ENCODE assay signal across 9 mouse cellular contexts in genomic region chr17:43241134-43241533, GRCm38 (mm10). TPM values are rescaled to one million over a fixed set of nuclear protein-coding genes. Genes with fewer than 3 reads are reported as not detected.
A peak's percentile ranks its signal among the peaks of the same experiment; 100 is the strongest.
DNase-seq lines count a peak whose midpoint lies in the region; ATAC-seq and TF ChIP-seq lines count a peak whose summit lies in the region.
"Had no signal": no experiment of that assay in that cellular context is flagged by ENCODE, and none has a peak within 500 bp of the region (broad histone marks: within the 10 kb centered on the region; RNA-seq: fewer than 3 reads in every experiment).

No protein-coding gene starts in this region.

- no peak overlapping the region for H3K4me2 ChIP-seq in heart, embryonic 11.5 days
- H3K4me2 ChIP-seq in heart, embryonic 15.5 days, result peak overlapping the region; percentile 2; the same call in 1 of the 2 replicates
- H3K4me2 ChIP-seq in kidney, postnatal 0 days (ENCODE audit: low read length), result no peak overlapping the region
- H3K4me2 ChIP-seq: midbrain, embryonic 12.5 days had no signal

- TF ChIP-seq CTCF in kidney, postnatal 0 days (IDR thresholded peaks at IDR 0.05; ENCODE audit: low read depth), result no peak

- no peak overlapping the region for H3K27ac ChIP-seq in heart, embryonic 11.5 days (ENCODE audit: low read depth, low read length)
- peak overlapping the region; percentile 61 for H3K27ac ChIP-seq in heart, embryonic 15.5 days
- no peak overlapping the region for H3K27ac ChIP-seq in kidney, postnatal 0 days
- H3K27ac ChIP-seq: midbrain, embryonic 12.5 days had no signal

- DNase-seq in heart, adult 18-20 months, result peak; percentile 84 to 92
- DNase-seq in adrenal gland, postnatal 25 days, result peak; percentile 81
- DNase-seq in kidney, postnatal 0 days (ENCODE audit: low spot score), result peak; percentile 74
- DNase-seq in lung, postnatal 36 days, result peak; percentile 68
- DNase-seq in testis, postnatal 14 days (ENCODE audit: low spot score), result peak; percentile 42
- no peak for DNase-seq in spleen, adult 12 weeks (ENCODE audit: low spot score)

- no peaks in the 10 kb centered on the region for H3K9me3 ChIP-seq in heart, embryonic 11.5 days (replicated peaks; ENCODE audit: control insufficient read depth, low read length)
- H3K9me3 ChIP-seq in heart, embryonic 15.5 days (replicated peaks), result no peaks in the 10 kb centered on the region
- H3K9me3 ChIP-seq in kidney, postnatal 0 days (replicated peaks; ENCODE audit: low read length), result no peaks in the 10 kb centered on the region
- H3K9me3 ChIP-seq: midbrain, embryonic 12.5 days had no signal

- no peaks in the 10 kb centered on the region for H3K27me3 ChIP-seq in heart, embryonic 11.5 days (ENCODE audit: control insufficient read depth, insufficient read depth, low read length)
- peaks cover 9% of the 10 kb centered on the region; the same call in 1 of the 2 replicates for H3K27me3 ChIP-seq in heart, embryonic 15.5 days
- H3K27me3 ChIP-seq in kidney, postnatal 0 days (ENCODE audit: insufficient read depth, low read length), result no peaks in the 10 kb centered on the region

- no peak overlapping the region for H3K4me3 ChIP-seq in heart, embryonic 11.5 days (ENCODE audit: low read depth, low read length)
- no peak overlapping the region for H3K4me3 ChIP-seq in heart, embryonic 15.5 days
- no peak overlapping the region for H3K4me3 ChIP-seq in kidney, postnatal 0 days (replicated peaks; ENCODE audit: low read depth, low read length)
- H3K4me3 ChIP-seq: midbrain, embryonic 12.5 days had no signal

- no peaks in the 10 kb centered on the region for H3K36me3 ChIP-seq in heart, embryonic 11.5 days (ENCODE audit: control insufficient read depth, insufficient read depth, low read length)
- no peaks in the 10 kb centered on the region for H3K36me3 ChIP-seq in heart, embryonic 15.5 days
- H3K36me3 ChIP-seq in kidney, postnatal 0 days (ENCODE audit: insufficient read depth, low read length), result no peaks in the 10 kb centered on the region
- H3K36me3 ChIP-seq: midbrain, embryonic 12.5 days had no signal

- H3K4me1 ChIP-seq in heart, embryonic 11.5 days (ENCODE audit: control insufficient read depth, insufficient read depth, low read length), result no peaks in the 10 kb centered on the region
- H3K4me1 ChIP-seq in heart, embryonic 15.5 days (replicated peaks), result peaks cover 16% of the 10 kb centered on the region
- no peaks in the 10 kb centered on the region for H3K4me1 ChIP-seq in kidney, postnatal 0 days (replicated peaks; ENCODE audit: insufficient read depth, low read length)
- H3K4me1 ChIP-seq: midbrain, embryonic 12.5 days had no signal

- H3K9ac ChIP-seq in heart, embryonic 11.5 days (ENCODE audit: low read depth, low read length), result no peak overlapping the region
- H3K9ac ChIP-seq in heart, embryonic 15.5 days, result no peak overlapping the region
- no peak overlapping the region for H3K9ac ChIP-seq in kidney, postnatal 0 days (ENCODE audit: low read depth, low read length)
- H3K9ac ChIP-seq: midbrain, embryonic 12.5 days had no signal

- ATAC-seq in heart, embryonic 11.5 days (replicated peaks; ENCODE audit: insufficient number of reproducible peaks, low FRiP score, low TSS enrichment), result no peak
- ATAC-seq in heart, embryonic 15.5 days (replicated peaks; ENCODE audit: insufficient number of reproducible peaks, insufficient read depth, low FRiP score, low read depth), result peak; percentile 78
- ATAC-seq in kidney, postnatal 0 days (replicated peaks; ENCODE audit: low FRiP score, low read depth), result peak; percentile 21; the same call in 1 of the 2 replicates

- 45% methylated on average over 10 of the region's 10 CpGs for WGBS in heart, embryonic 11.5 days (ENCODE audit: insufficient replicate concordance)
- 8% methylated on average over 10 of the region's 10 CpGs for WGBS in heart, embryonic 15.5 days
- WGBS in kidney, postnatal 0 days, result 32% methylated on average over 10 of the region's 10 CpGs

RNA-seq across cellular contexts. Expression of gene Adgrf1, which starts 29.0 kb away (rescaled TPM):
- not detected for total RNA-seq in heart, adult 18-20 months (2021)
- polyA plus RNA-seq in heart, embryonic 11.5 days (2014; fragmentation: Nextera tagmentation; extraction: Ambion mirVana), result not detected in 2 replicates
- not detected in 2 replicates for total RNA-seq in adrenal gland, postnatal 25 days (2021)
- not detected in 2 replicates for polyA plus RNA-seq in heart, embryonic 15.5 days (2015; fragmentation: Nextera tagmentation; extraction: Ambion mirVana)
- polyA plus RNA-seq in kidney, postnatal 0 days (2015; fragmentation: Nextera tagmentation; extraction: Ambion mirVana), result 0.96 and 1.4 TPM in 2 replicates
- polyA plus RNA-seq: midbrain, embryonic 12.5 days had no signal
